Mouse (Mus musculus) spleen, embryonic (tissue): ENCODE results near the gene Pisd.

ENCODE experiments used
- CTCF ChIA-PET: fragments of 350-600 bp; sonication (Branson Sonifier 250); formaldehyde crosslinking; loops from one replicate; lab custom pipeline; 2022; lab: Charles Lee

Gene Pisd

GRCm38 (mm10) chr5:32711485-32711884 is 74.0 kb downstream of the Pisd start:
- CTCF ChIA-PET, result no interaction called here

GRCm38 (mm10) chr5:32706226-32706780 is 79.1 kb downstream of the Pisd start:
- CTCF ChIA-PET, result no interaction called here

GRCm38 (mm10) chr5:32697208-32697867 is 88.1 kb downstream of the Pisd start:
- CTCF ChIA-PET, result interaction anchor here (0.7 kb wide), 1 partner anchor 1314 kb away, joined by 5 read pairs; no protein-coding TSS in a partner anchor

GRCm38 (mm10) chr5:32693411-32693810 is 92.0 kb downstream of the Pisd start:
- CTCF ChIA-PET, result no interaction called here
